ENCODE assay signal across 25 mouse cellular contexts in genomic region chr16:56801370-56802109, GRCm38 (mm10). TPM values are rescaled to one million over a fixed set of nuclear protein-coding genes. Genes with fewer than 3 reads are reported as not detected.
DNase-seq lines count a peak whose midpoint lies in the region; ATAC-seq and TF ChIP-seq lines count a peak whose summit lies in the region.
"Had no signal": no experiment of that assay in that cellular context is flagged by ENCODE, and none has a peak within 500 bp of the region (broad histone marks: within the 10 kb centered on the region; RNA-seq: fewer than 3 reads in every experiment).

No protein-coding gene starts in this region.

- H3K79me2 ChIP-seq in CH12.LX (replicated peaks; ENCODE audit: control insufficient read depth, extremely low read depth, insufficient read depth, poor library complexity, severe bottlenecking): no peaks in the 10 kb centered on the region

- no peak for TF ChIP-seq POLR2A in CH12.LX (IDR thresholded peaks at IDR 0.05; ENCODE audit: low read depth, low read length)

- no peaks in the 10 kb centered on the region for H3K27me3 ChIP-seq in CH12.LX (replicated peaks)
- no peaks in the 10 kb centered on the region for H3K27me3 ChIP-seq in intestine, embryonic 16.5 days (replicated peaks; ENCODE audit: control insufficient read depth, insufficient read depth, low read length)
- no peaks in the 10 kb centered on the region for H3K27me3 ChIP-seq in liver, embryonic 15.5 days
- H3K27me3 ChIP-seq: forebrain, embryonic 12.5 days; heart, embryonic 12.5 days; neural tube, embryonic 13.5 days had no signal

- TF ChIP-seq EP300 in CH12.LX (IDR thresholded peaks at IDR 0.05; ENCODE audit: low read length): no peak

- H3K4me2 ChIP-seq in CH12.LX (ENCODE audit: insufficient read depth, low read depth, poor library complexity, severe bottlenecking): peak overlapping the region; percentile 42; the same call in 1 of the 2 replicates
- no peak overlapping the region for H3K4me2 ChIP-seq in intestine, embryonic 16.5 days (ENCODE audit: low read depth, low read length)
- peak overlapping the region; percentile 19 for H3K4me2 ChIP-seq in liver, embryonic 15.5 days
- H3K4me2 ChIP-seq: forebrain, embryonic 12.5 days; heart, embryonic 12.5 days; hindbrain, embryonic 14.5 days; neural tube, embryonic 13.5 days had no signal

- in situ Hi-C loops in CH12.LX (cut with MboI; ENCODE audit: low pct_ligation_motif_present, low pct_unique_long_range_greater_than_20kb, low sequenced_read_pairs): no loop called here

- no peak overlapping the region for H3K27ac ChIP-seq in CH12.LX (ENCODE audit: insufficient read depth, low read depth)
- H3K27ac ChIP-seq in intestine, embryonic 16.5 days (ENCODE audit: low read length): no peak overlapping the region
- H3K27ac ChIP-seq in liver, embryonic 15.5 days (replicated peaks): peak overlapping the region; percentile 58
- H3K27ac ChIP-seq: forebrain, embryonic 12.5 days; gastrocnemius, adult 2 months; hindbrain, embryonic 14.5 days; kidney, postnatal 0 days; layer of hippocampus, adult 2 months; midbrain, embryonic 10.5 days; neural tube, embryonic 13.5 days had no signal

- dilution Hi-C loops in CH12.LX (cut with MboI; ENCODE audit: extremely low pct_ligation_motif_present, extremely low pct_unique_long_range_greater_than_20kb, low sequenced_read_pairs): no loop called here

- DNase-seq in CH12.LX (ENCODE audit: extremely low read depth): no peak
- DNase-seq in c-Kit-positive CD71-positive TER-119-negative erythroid progenitor cells, embryonic 14.5 days (ENCODE audit: low read depth): peak; percentile 54
- no peak for DNase-seq in lung, postnatal 14 days
- no peak for DNase-seq in testis, postnatal 10 days (ENCODE audit: low spot score)
- DNase-seq in right cerebral cortex, postnatal 4 days: no peak
- no peak for DNase-seq in heart, postnatal 36 days
- DNase-seq: adrenal gland, adult 2 months; cerebellum, adult 11 months; embryo, embryonic 11 days; gastrocnemius, adult 2 months; left cerebral cortex, postnatal 4 days; right cerebral cortex, adult 18-20 months; thymus, postnatal 36 days had no signal

- WGBS in intestine, embryonic 16.5 days: 66% methylated on average over 6 of the region's 6 CpGs
- 23% methylated on average over 6 of the region's 6 CpGs for WGBS in liver, embryonic 15.5 days (ENCODE audit: insufficient replicate concordance)

- H3K36me3 ChIP-seq in CH12.LX (replicated peaks in 1 of 2; ENCODE audit: control insufficient read depth in 1 of 2, insufficient read depth in 1 of 2, low read length in 1 of 2): peaks cover 0 to 1% of the 10 kb centered on the region in 2 experiments
- no peaks in the 10 kb centered on the region for H3K36me3 ChIP-seq in intestine, embryonic 16.5 days (ENCODE audit: control insufficient read depth, insufficient read depth, low read length)
- no peaks in the 10 kb centered on the region for H3K36me3 ChIP-seq in liver, embryonic 15.5 days (replicated peaks)
- H3K36me3 ChIP-seq: forebrain, embryonic 12.5 days; heart, embryonic 12.5 days; midbrain, embryonic 10.5 days; neural tube, embryonic 13.5 days had no signal

- no peak overlapping the region for H3K4me3 ChIP-seq in CH12.LX (replicated peaks in 1 of 3; ENCODE audit: low read depth in 2 of 3, low read length in 2 of 3, poor library complexity in 1 of 3)
- H3K4me3 ChIP-seq in intestine, embryonic 16.5 days (ENCODE audit: low read length): no peak overlapping the region
- no peak overlapping the region for H3K4me3 ChIP-seq in liver, embryonic 15.5 days (replicated peaks)
- H3K4me3 ChIP-seq: forebrain, embryonic 12.5 days; gastrocnemius, adult 2 months; heart, embryonic 12.5 days; layer of hippocampus, adult 2 months; midbrain, embryonic 10.5 days; neural tube, embryonic 13.5 days had no signal

- intact Hi-C loops in heart, postnatal 36 days (cut with DNase I): no loop called here

- no peak for TF ChIP-seq RAD21 in CH12.LX (IDR thresholded peaks at IDR 0.05; ENCODE audit: low read depth, low read length)

- no peaks in the 10 kb centered on the region for H3K9me3 ChIP-seq in CH12.LX (replicated peaks; ENCODE audit: low read length)
- no peaks in the 10 kb centered on the region for H3K9me3 ChIP-seq in intestine, embryonic 16.5 days (ENCODE audit: control insufficient read depth, low read length)
- H3K9me3 ChIP-seq in liver, embryonic 15.5 days (replicated peaks): no peaks in the 10 kb centered on the region
- H3K9me3 ChIP-seq: forebrain, embryonic 12.5 days; heart, embryonic 12.5 days; midbrain, embryonic 10.5 days; neural tube, embryonic 13.5 days had no signal

- ATAC-seq in intestine, embryonic 16.5 days: peak; percentile 54; the same call in 1 of the 2 replicates
- ATAC-seq in liver, embryonic 15.5 days (ENCODE audit: insufficient read depth): peak; percentile 96

- H3K4me1 ChIP-seq in CH12.LX (ENCODE audit: control insufficient read depth in 1 of 2, insufficient read depth in 2 of 2): no peaks in the 10 kb centered on the region
- H3K4me1 ChIP-seq in intestine, embryonic 16.5 days (ENCODE audit: control insufficient read depth, insufficient read depth, low read length): 0 out of 2 replicates have a peak, but pooled peaks cover 2% of the 10 kb centered on the region
- peaks cover 35% of the 10 kb centered on the region for H3K4me1 ChIP-seq in liver, embryonic 15.5 days (replicated peaks)
- H3K4me1 ChIP-seq: forebrain, embryonic 12.5 days; heart, embryonic 12.5 days; midbrain, embryonic 10.5 days; neural tube, embryonic 13.5 days had no signal

- TF ChIP-seq CTCF in CH12.LX (conservative IDR thresholded peaks at IDR 0.05 in 1 of 2, IDR thresholded peaks at IDR 0.05 in 1 of 2; ENCODE audit: low read depth in 2 of 2, low read length in 2 of 2): no peak

- H3K9ac ChIP-seq in CH12.LX (ENCODE audit: insufficient read depth, low read depth): no peak overlapping the region
- H3K9ac ChIP-seq in intestine, embryonic 16.5 days (ENCODE audit: low read depth, low read length): no peak overlapping the region
- H3K9ac ChIP-seq in liver, embryonic 15.5 days: no peak overlapping the region
- H3K9ac ChIP-seq: forebrain, embryonic 12.5 days; heart, embryonic 12.5 days; hindbrain, embryonic 14.5 days; neural tube, embryonic 13.5 days had no signal

TF ChIP-seq in CH12.LX, 34 proteins besides CTCF, POLR2A, EP300 and RAD21:
- TF ChIP-seq E2F4 (IDR thresholded peaks at IDR 0.05; ENCODE audit: insufficient replicate concordance, low read depth, low read length) (no peak), GABPA (IDR thresholded peaks at IDR 0.05; ENCODE audit: insufficient replicate concordance, low read depth, low read length) (no peak), UBTF (IDR thresholded peaks at IDR 0.05; ENCODE audit: low read depth, low read length) (no peak), RCOR1 (conservative IDR thresholded peaks at IDR 0.05; ENCODE audit: low read depth, low read length) (no peak), BHLHE40 (IDR thresholded peaks at IDR 0.05; ENCODE audit: low read depth, low read length) (no peak), ZMIZ1 (IDR thresholded peaks at IDR 0.05; ENCODE audit: low read depth, low read length) (no peak), SIN3A (IDR thresholded peaks at IDR 0.05; ENCODE audit: low read length) (no peak), CHD1 (IDR thresholded peaks at IDR 0.05; ENCODE audit: low read depth, low read length) (no peak), PAX5 (IDR thresholded peaks at IDR 0.05; ENCODE audit: low read length) (no peak), HCFC1 (IDR thresholded peaks at IDR 0.05; ENCODE audit: low read depth, low read length) (no peak), USF2 (conservative IDR thresholded peaks at IDR 0.05; ENCODE audit: low read depth, low read length) (no peak), NELFE (IDR thresholded peaks at IDR 0.05; ENCODE audit: low read depth, low read length) (no peak), MYC (IDR thresholded peaks at IDR 0.05; ENCODE audit: low read depth, low read length) (no peak), MEF2A (IDR thresholded peaks at IDR 0.05; ENCODE audit: borderline replicate concordance, low read depth, low read length) (no peak)

RNA-seq across cellular contexts. Expression of gene Adgrg7, which starts 5.9 kb away (rescaled TPM):
- total RNA-seq in CH12.LX (2012; rRNA removed) (1.3 and 1.5 TPM in 2 replicates), CH12.LX (2014; rRNA removed) (0.14 and 0.20 TPM in 2 replicates)
- polyA plus RNA-seq in CH12.LX (2012; ENCODE audit: insufficient read length, low read depth): 0.15 and 0.29 TPM in 2 replicates
- polyA plus RNA-seq in intestine, embryonic 16.5 days (2015; fragmentation: Nextera tagmentation; extraction: Ambion mirVana): 9.2 and 13.0 TPM in 2 replicates
- 0.03 TPM in 1 of 2 replicates, not detected in the other for polyA plus RNA-seq in liver, embryonic 15.5 days (2015; fragmentation: Nextera tagmentation; extraction: Ambion mirVana)
- total RNA-seq in heart, postnatal 36 days (2021): under 1 TPM in 1 of 2 experiments, not detected in 1; 0.08 TPM
- total RNA-seq: gastrocnemius, adult 2 months; heart, postnatal 25 days; layer of hippocampus, adult 2 months; left cerebral cortex, postnatal 4 days had no signal
- polyA plus RNA-seq: adrenal gland, adult 2 months; embryonic facial prominence, embryonic 14.5 days; forebrain, embryonic 12.5 days; heart, embryonic 12.5 days; hindbrain, embryonic 14.5 days; kidney, postnatal 0 days; liver, adult 2 months; midbrain, embryonic 10.5 days; neural tube, embryonic 13.5 days had no signal
